Comparison of ENCODE assay signal across 8 mouse cellular contexts in genomic region chr8:78510094-78510493, GRCm38 (mm10). TPM values are rescaled to one million over a fixed set of nuclear protein-coding genes. Genes with fewer than 3 reads are reported as not detected.
A peak's percentile ranks its signal among the peaks of the same experiment; 100 is the strongest.
DNase-seq lines count a peak whose midpoint lies in the region; ATAC-seq and TF ChIP-seq lines count a peak whose summit lies in the region.

No protein-coding gene starts in this region.

- peaks cover 6% of the 10 kb centered on the region; the same call in 1 of the 2 replicates for H3K36me3 ChIP-seq in heart, adult 2 months (ENCODE audit: control insufficient read depth, insufficient read depth, low read length)
- H3K36me3 ChIP-seq in liver, adult 2 months (ENCODE audit: control insufficient read depth, insufficient read depth, low read length), result no peaks in the 10 kb centered on the region
- peaks cover 5% of the 10 kb centered on the region for H3K36me3 ChIP-seq in neural tube, embryonic 13.5 days

- no peak for TF ChIP-seq CTCF in heart, adult 2 months (IDR thresholded peaks at IDR 0.05)
- no peak for TF ChIP-seq CTCF in liver, adult 2 months (IDR thresholded peaks at IDR 0.05; ENCODE audit: low read depth, low read length)

- DNase-seq in heart, adult 2 months, result peak; percentile 7 to 20
- DNase-seq in heart, postnatal 4 days, result no peak
- peak; percentile 46 for DNase-seq in embryo, embryonic 10 days (ENCODE audit: low spot score)
- peak; percentile 16 to 25 for DNase-seq in heart, postnatal 10 days
- peak; percentile 51 for DNase-seq in liver, adult 2 months (ENCODE audit: extremely low read depth, low read depth, low spot score)
- no peak for DNase-seq in frontal cortex, postnatal 36 days (ENCODE audit: low spot score in 2 of 2)

- peak overlapping the region; percentile 92 for H3K9ac ChIP-seq in heart, adult 2 months (ENCODE audit: low read depth, low read length)
- peak overlapping the region; percentile 85 for H3K9ac ChIP-seq in liver, adult 2 months (ENCODE audit: low read depth, low read length)
- H3K9ac ChIP-seq in neural tube, embryonic 13.5 days, result peak overlapping the region; percentile 98

- peaks cover 8% of the 10 kb centered on the region for H3K4me1 ChIP-seq in heart, adult 2 months (ENCODE audit: control insufficient read depth, insufficient read depth, low read length)
- H3K4me1 ChIP-seq in liver, adult 2 months (ENCODE audit: control insufficient read depth, insufficient read depth, low read length), result peaks cover 8% of the 10 kb centered on the region
- peaks cover 26% of the 10 kb centered on the region for H3K4me1 ChIP-seq in neural tube, embryonic 13.5 days (replicated peaks)

- H3K9me3 ChIP-seq in neural tube, embryonic 13.5 days, result no peaks in the 10 kb centered on the region

- no peaks in the 10 kb centered on the region for H3K79me2 ChIP-seq in heart, adult 2 months (replicated peaks; ENCODE audit: control insufficient read depth, insufficient read depth, low read length)
- peaks cover 3% of the 10 kb centered on the region; the same call in 1 of the 2 replicates for H3K79me2 ChIP-seq in liver, adult 2 months (ENCODE audit: control insufficient read depth, insufficient read depth, low read length)

- TF ChIP-seq EP300 in heart, adult 2 months (IDR thresholded peaks at IDR 0.05; ENCODE audit: insufficient read depth, low read depth, low read length), result no peak

- H3K4me2 ChIP-seq in neural tube, embryonic 13.5 days, result peak overlapping the region; percentile 66

- peak overlapping the region; percentile 92; the same call in 1 of the 2 replicates for H3K27ac ChIP-seq in heart, adult 2 months
- H3K27ac ChIP-seq in liver, adult 2 months (replicated peaks; ENCODE audit: insufficient read depth, low read depth, low read length), result no peak overlapping the region; the same call in 1 of the 2 replicates
- H3K27ac ChIP-seq in neural tube, embryonic 13.5 days (replicated peaks), result peak overlapping the region; percentile 97

- ATAC-seq in neural tube, embryonic 13.5 days (ENCODE audit: low read depth), result no peak
- ATAC-seq in inflammation-experienced regulatory T-cells, adult 6 months, result no peak

- H3K27me3 ChIP-seq in heart, adult 2 months (ENCODE audit: control insufficient read depth, insufficient read depth, low read length), result no peaks in the 10 kb centered on the region
- no peaks in the 10 kb centered on the region for H3K27me3 ChIP-seq in liver, adult 2 months (ENCODE audit: control insufficient read depth, insufficient read depth, low read length)
- no peaks in the 10 kb centered on the region for H3K27me3 ChIP-seq in neural tube, embryonic 13.5 days

- no peak for TF ChIP-seq POLR2A in heart, adult 2 months (IDR thresholded peaks at IDR 0.05; ENCODE audit: insufficient read depth, low read depth, low read length)
- no peak for TF ChIP-seq POLR2A in liver, adult 2 months (IDR thresholded peaks at IDR 0.05; ENCODE audit: extremely low read depth, insufficient read depth, low read length)

- 1% methylated on average over 11 of the region's 11 CpGs for WGBS in heart, adult 2 months
- under 1% methylated on average over 11 of the region's 11 CpGs for WGBS in liver, adult 2 months
- under 1% methylated on average over 11 of the region's 11 CpGs for WGBS in neural tube, embryonic 13.5 days

- intact Hi-C loops in heart, adult 2 months (cut with DNase I), result loop anchor here (5.0 kb wide), 4 partner anchors 77 to 307 kb away; no protein-coding TSS in a partner anchor
- intact Hi-C loops in heart, postnatal 10 days (cut with DNase I), result loop anchor here (5.0 kb wide), 2 partner anchors 117 to 137 kb away; no protein-coding TSS in a partner anchor

- peak overlapping the region; percentile 88 for H3K4me3 ChIP-seq in heart, adult 2 months
- H3K4me3 ChIP-seq in liver, adult 2 months (ENCODE audit: insufficient read depth, low read depth, low read length), result peak overlapping the region; percentile 93
- peak overlapping the region; percentile 95 for H3K4me3 ChIP-seq in neural tube, embryonic 13.5 days

RNA-seq across cellular contexts. Expression of gene Slc10a7, which starts 0.9 kb away (rescaled TPM):
- 1 to 10 TPM; 4.1 to 5.4 TPM for total RNA-seq in heart, adult 2 months (2021)
- polyA plus RNA-seq in heart, adult 2 months (2012; rRNA removed), result 4.3 and 7.7 TPM in 2 replicates
- total RNA-seq in heart, postnatal 4 days (2021), result 10 to 100 TPM; 10.5 to 11.3 TPM
- 10 to 100 TPM; 10.7 to 11.7 TPM for total RNA-seq in heart, postnatal 10 days (2021)
- total RNA-seq in liver, adult 2 months (2014; rRNA removed), result 6.6 and 7.5 TPM in 2 replicates
- 4.1 and 6.3 TPM in 2 replicates for polyA plus RNA-seq in liver, adult 2 months (2012; rRNA removed)
- polyA plus RNA-seq in neural tube, embryonic 13.5 days (2015; fragmentation: Nextera tagmentation; extraction: Ambion mirVana), result 10.8 and 12.8 TPM in 2 replicates
- polyA plus RNA-seq in inflammation-experienced regulatory T-cells, adult 6 months (2017; shearing (Covaris generic)), result 10 to 100 TPM; 13.2 to 19.9 (median 17.1) TPM

RNA-seq across cellular contexts. Expression of gene Rbmxl1, which starts 1.4 kb away (rescaled TPM):
- 10 to 100 TPM; 16.9 to 18.8 TPM for total RNA-seq in heart, adult 2 months (2021)
- 10.6 and 19.2 TPM in 2 replicates for polyA plus RNA-seq in heart, adult 2 months (2012; rRNA removed)
- total RNA-seq in heart, postnatal 4 days (2021), result 10 to 100 TPM; 52.2 to 52.9 TPM
- total RNA-seq in heart, postnatal 10 days (2021), result 10 to 100 TPM; 32.5 to 35.8 TPM
- 13.5 and 15.0 TPM in 2 replicates for total RNA-seq in liver, adult 2 months (2014; rRNA removed)
- polyA plus RNA-seq in liver, adult 2 months (2012; rRNA removed), result 9.9 and 10.7 TPM in 2 replicates
- 198 and 234 TPM in 2 replicates for polyA plus RNA-seq in neural tube, embryonic 13.5 days (2015; fragmentation: Nextera tagmentation; extraction: Ambion mirVana)
- polyA plus RNA-seq in inflammation-experienced regulatory T-cells, adult 6 months (2017; shearing (Covaris generic)), result 100 to 1,000 TPM in 1 of 3 experiments, 10 to 100 TPM in 2; 70.4 to 118 (median 86.4) TPM

Comparison
In these comparisons a context has a peak if more than half of its experiments do, and no peak if none do; other contexts are left out.
1. DNase-seq: peak in heart, adult 2 months (2 of 2), embryo, embryonic 10 days (single experiment), heart, postnatal 10 days (2 of 2) and liver, adult 2 months (single experiment); none in heart, postnatal 4 days (single experiment) and frontal cortex, postnatal 36 days (0 of 2).
2. Peak in every context shown above with its lines, with median percentiles within 50 percentile points of each other: H3K4me3 ChIP-seq and H3K9ac ChIP-seq.